Mouse (Mus musculus): ENCODE data around the gene Frem2.

Gene Frem2

DNA sequence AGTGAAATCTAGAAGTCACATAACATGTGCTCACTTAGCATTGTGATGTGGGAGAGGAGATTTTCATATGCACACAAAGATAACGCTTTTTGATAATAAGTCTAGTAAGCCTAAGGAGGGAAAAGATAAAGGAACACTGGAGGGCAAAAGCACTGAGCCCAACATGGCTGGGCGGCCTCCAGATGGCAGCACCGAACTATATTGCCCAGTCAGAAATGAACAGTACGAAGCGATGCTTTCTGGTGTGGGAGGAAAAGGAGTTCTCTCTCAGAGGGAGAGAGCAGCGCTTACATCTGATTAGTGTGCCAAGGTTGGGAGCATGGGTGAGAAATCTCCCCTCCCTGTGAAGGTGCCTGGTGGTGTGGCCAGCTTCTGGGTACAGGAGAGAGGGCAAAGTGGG lies 181.3 kb downstream of the Frem2 start:
- ATAC-seq (ENCODE audit: insufficient number of reproducible peaks, low FRiP score, low TSS enrichment) = no peak

DNA sequence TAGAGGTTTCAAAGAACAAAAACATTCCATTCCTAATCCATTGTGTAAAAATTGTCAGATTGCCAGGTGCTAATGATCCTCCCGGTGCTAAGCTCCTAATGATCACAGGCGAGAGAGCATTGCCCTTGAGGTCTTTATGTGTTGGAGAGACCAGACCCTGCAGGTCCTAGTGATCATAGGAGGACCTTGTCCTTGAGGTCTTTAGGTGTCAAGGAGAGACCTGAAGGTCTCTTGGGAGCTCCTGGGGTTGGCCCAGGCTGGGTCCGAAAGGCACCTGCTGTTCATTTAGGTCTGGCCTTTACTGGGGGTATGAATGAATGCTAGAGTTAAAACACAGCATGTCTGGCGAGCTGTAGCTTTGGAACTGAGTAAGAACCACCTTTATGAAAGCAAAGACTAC lies 183.0 kb downstream of the Frem2 start:
- no peak for ATAC-seq (ENCODE audit: insufficient number of reproducible peaks, low FRiP score, low TSS enrichment)

DNA sequence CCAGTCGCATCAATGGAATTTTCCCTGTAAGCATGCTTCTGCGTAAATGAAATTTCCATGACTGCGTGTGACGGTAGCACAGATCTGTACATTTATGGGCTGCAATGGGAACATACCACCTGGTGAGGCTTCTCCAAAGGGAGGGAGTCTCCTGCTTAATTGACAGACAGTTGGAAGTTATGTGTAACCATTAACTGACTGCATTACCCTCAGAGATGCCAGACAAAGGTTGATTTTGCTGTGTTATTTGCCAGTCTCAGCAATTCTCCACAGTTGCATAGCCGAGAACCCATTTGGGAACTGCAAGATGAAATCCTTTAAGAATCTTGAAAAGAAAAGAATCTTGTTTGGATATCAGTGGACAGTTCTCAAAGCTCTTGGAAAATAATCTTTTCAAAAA lies 185.1 kb downstream of the Frem2 start:
- ATAC-seq (ENCODE audit: insufficient number of reproducible peaks, low FRiP score, low TSS enrichment) = no peak

DNA sequence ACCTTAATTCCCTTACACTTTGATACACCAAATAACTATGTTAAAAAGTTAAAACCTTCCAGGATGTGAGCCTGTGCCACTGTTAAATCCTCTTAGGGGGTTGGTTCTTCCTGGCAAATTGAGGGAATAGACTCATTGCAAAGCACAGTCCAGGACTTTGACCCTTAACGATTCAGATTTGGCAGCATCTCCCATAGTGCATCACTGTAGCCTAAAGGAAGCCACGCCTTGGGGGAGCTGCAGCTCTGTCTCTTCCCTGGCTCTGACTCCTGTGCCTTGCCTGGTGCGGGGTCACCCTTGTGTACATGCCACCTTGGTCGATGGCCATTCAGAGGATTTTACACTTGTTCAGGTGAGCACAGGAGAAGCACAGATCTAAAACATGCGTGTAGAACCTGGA lies 187.5 kb downstream of the Frem2 start:
- no peak for ATAC-seq (ENCODE audit: insufficient number of reproducible peaks, low FRiP score, low TSS enrichment)

DNA sequence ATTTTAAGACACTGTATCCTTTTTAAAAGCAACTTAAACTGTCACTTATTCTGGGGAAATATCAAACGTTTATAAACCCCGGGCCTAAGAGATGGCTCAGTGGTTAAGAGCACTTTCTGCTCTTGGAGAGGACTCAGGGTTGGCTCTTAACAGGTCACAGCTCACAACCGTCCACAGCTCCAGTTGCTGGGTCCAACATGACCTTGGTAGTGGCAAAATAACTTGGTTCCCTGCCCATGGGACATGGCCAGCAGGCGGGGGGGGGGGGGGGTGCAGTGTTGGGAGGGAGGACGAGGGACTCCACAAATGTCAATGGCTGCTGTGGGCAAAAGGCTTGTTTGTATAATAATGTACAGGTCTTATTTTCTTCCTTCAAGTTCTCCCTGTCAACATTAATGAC lies 189.8 kb downstream of the Frem2 start:
- ATAC-seq (ENCODE audit: insufficient number of reproducible peaks, low FRiP score, low TSS enrichment) = no peak

DNA sequence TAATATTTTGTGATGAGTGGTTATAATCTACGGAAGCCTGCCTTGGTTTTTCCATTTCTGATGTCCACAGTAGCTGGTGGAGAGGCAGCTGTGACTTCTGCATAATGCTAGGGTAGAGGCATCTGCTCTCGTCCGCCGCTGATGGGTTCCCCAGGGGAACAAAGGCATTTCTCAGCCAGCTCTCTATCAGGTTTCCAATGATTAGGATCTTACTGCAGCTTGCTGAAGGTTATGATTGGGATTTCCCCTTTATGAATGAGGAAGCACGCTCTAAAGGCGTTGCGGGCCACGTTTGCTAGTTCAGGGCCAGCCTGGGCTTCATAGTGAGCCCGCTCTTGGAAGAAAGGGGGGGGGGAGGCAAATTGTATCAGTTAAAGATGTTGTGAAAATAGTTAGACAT lies 190.7 kb downstream of the Frem2 start:
- ATAC-seq (ENCODE audit: insufficient number of reproducible peaks, low FRiP score, low TSS enrichment) = no peak

DNA sequence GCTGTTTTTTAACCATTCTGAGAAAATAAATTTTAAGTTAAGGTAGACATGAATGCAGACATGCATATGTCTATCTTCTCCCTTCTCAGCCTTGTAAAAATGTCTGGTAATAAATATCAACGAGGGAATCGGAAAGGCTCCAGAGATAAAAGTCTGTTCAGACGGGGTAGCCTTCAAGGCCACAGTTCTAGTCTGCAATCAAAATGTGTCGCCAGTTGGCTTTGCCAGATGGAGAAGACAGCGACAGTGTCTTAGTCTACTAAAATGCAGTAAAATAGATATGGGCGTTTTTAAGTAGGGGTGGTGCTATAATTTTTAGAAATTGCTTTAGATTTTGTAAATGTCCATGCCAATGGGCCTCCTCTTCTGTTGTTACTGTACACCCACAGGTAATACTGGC lies 191.8 kb downstream of the Frem2 start:
- ATAC-seq (ENCODE audit: insufficient number of reproducible peaks, low FRiP score, low TSS enrichment) = no peak

DNA sequence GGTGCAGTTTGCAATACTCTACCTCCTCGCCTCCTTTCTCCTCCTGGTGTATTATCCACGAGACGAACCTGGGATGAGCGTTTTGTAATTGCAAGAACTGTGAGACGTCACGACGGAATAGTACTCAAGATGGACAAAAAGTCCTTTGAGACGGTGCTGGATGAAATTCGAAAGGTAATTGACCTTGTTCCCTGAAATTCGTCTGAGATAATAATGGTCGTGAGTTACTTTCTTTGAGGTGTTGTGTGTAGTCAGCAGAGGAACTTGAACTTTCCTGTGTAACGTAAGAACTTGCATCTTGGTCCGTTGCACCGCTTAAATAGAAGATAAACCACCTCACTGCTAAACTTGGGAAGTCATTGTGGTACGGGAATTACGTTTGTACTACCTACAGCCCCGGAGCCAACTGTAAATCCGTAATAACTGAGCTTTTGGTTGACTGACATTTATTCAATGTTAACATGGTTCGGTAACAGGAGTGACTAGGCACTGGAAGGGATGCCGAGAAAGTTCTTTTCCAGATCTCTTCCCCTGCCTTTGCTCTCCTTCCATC lies 192.9 kb downstream of the Frem2 start:
- no peak for ATAC-seq (ENCODE audit: insufficient number of reproducible peaks, low FRiP score, low TSS enrichment)

Data from cerebellum, adult (tissue).